Mouse (Mus musculus): ENCODE data around the gene R3hdm2.
A peak's percentile ranks its signal among the peaks of the same experiment; 100 is the strongest.

GRCm38 (mm10) chr10:127335271-127335670 is 44.9 kb upstream of the R3hdm2 start:
- TF ChIP-seq CTCF (IDR thresholded peaks at IDR 0.05; ENCODE audit: low read depth) (0 out of 2 replicates have a peak, but pooled peaks have one; percentile 1), EP300 (IDR thresholded peaks at IDR 0.05; ENCODE audit: low read depth) (no peak)

Measured in heart, postnatal 0 days (tissue).